Mouse (Mus musculus) left cerebral cortex, adult 2 months (tissue): Measurements from ENCODE around the gene Arfrp1. TPM values are rescaled to one million over a fixed set of nuclear protein-coding genes. Genes with fewer than 3 reads are reported as not detected.

Source experiments
- DNase-seq, 2 experiments: peaks; one replicate each; pipeline ENCODE4 v3.0.0; 2021 to 2022; ENCODE audit warnings: low spot score in 2 of 2, mixed read lengths in 1 of 2; ENCODE audit errors: extremely low spot score in 1 of 2
- H3K27ac ChIP-seq: fragments of 200-600 bp; 2 replicates; pipeline ENCODE4 v1.8.1; 2022
- H3K4me3 ChIP-seq: fragments of 200-600 bp; 2 replicates; pipeline ENCODE4 v1.8.1; 2022
- CTCF ChIP-seq: fragments of 200-600 bp; IDR thresholded peaks from 2 replicates; pipeline ENCODE4 v1.8.1; 2022; ENCODE audit warnings: antibody characterized with exemption, mild to moderate bottlenecking, moderate library complexity
- intact Hi-C: fragments of 180-260 bp; cut with DNase I; formaldehyde crosslinking; loops from one replicate; pipeline ENCODE4 v1.15.1; 2025
- total RNA-seq, 2 experiments: library from RNA; stranded (reverse); gene quantifications; 2 replicates each; pipeline ENCODE4 v1.2.3; 2021

Arfrp1 gene
- total RNA-seq, 2 experiments from 2014 or later, result 45.2 to 51.2 TPM

GRCm38 (mm10) chr2:181370001-181370400 is 4.8 kb upstream of the Arfrp1 start:
- intact Hi-C loops, result no loop called here
- TF ChIP-seq CTCF, result peak; percentile 7; the same call in 1 of the 2 replicates
- no peak for DNase-seq
- Histone ChIP-seq H3K4me3 (no peak overlapping the region), H3K27ac (no peak overlapping the region)

DNA sequence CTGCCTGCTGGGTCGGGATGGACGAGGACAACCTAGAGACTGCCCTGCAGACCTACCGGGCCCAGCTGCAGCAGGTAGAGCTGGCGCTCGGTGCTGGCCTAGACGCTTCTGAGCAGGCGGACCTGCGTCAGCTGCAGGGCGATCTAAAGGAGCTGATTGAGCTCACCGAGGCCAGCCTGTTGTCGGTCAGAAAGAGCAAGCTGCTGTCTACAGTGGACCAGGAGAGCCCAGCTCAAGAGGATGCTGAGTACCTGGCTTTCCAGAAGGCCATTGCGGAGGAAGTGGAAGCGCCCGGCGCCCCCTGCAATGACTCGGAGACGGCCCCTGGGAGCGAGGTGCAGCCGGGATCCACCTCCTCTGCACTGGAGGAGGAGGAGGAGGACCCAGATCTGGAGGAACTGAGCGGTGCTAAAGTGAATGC is 461 bp upstream of the Arfrp1 start:
- TF ChIP-seq CTCF, result no peak
- no peak for DNase-seq
- intact Hi-C loops, result no loop called here
- H3K27ac ChIP-seq, result peak overlapping the region; percentile 87
- H3K4me3 ChIP-seq, result peak overlapping the region; percentile 99

DNA sequence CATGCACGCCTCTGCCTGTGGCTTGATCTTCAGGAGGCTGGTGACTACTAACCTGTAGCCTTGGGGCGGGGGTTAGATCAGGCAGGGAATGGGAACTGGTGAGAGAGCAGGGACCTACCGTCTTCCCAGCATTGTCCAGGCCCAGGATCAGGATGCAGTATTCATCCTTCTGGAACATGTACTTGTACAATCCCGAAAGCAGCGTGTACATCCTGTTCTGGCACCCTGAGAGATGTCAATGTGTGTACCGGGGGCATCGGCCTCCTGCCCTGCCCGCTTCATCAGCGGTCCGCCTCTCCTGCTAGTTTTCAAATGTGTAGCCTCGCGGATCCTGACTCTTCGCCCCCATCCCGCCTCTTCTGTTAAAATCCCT is 731 bp downstream of the Arfrp1 start:
- intact Hi-C loops, result no loop called here
- DNase-seq, result no peak
- Histone ChIP-seq H3K4me3 (peak overlapping the region; percentile 99), H3K27ac (peak overlapping the region; percentile 87; the same call in 1 of the 2 replicates)
- no peak for TF ChIP-seq CTCF

GRCm38 (mm10) chr2:181363946-181364345 is 1.3 kb downstream of the Arfrp1 start:
- no peak for TF ChIP-seq CTCF
- H3K27ac ChIP-seq, result no peak overlapping the region
- peak overlapping the region; percentile 99 for H3K4me3 ChIP-seq
- no peak for DNase-seq
- intact Hi-C loops, result no loop called here

- no peak for TF ChIP-seq CTCF
- Histone ChIP-seq H3K27ac (no peak overlapping the region), H3K4me3 (no peak overlapping the region)
- DNase-seq, result no peak
- intact Hi-C loops, result no loop called here
These were observed 8.4 kb downstream of the Arfrp1 start for GRCm38 (mm10) chr2:181356780-181357179.

DNA sequence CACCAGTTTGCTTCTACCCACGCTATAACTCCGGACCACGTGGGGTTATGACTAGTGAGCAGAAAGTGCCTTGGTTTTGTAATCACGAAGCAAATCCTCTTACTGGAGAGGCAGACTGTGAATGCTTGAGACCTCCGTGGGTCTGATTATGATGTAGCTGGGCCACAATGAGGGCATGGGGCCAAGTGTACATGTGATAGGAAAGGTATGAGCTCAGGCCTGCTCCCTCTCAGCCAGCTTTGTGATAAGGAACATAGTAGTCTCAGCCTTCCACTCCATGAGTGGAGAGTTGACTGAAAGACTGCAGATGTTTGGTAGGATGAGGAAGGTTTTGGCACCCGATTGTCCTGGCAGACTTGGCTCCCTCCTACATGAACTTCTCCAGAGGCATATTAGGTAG is 22.4 kb downstream of the Arfrp1 start:
- Histone ChIP-seq H3K4me3 (no peak overlapping the region), H3K27ac (no peak overlapping the region)
- no peak for DNase-seq
- no peak for TF ChIP-seq CTCF
- intact Hi-C loops, result no loop called here

DNA sequence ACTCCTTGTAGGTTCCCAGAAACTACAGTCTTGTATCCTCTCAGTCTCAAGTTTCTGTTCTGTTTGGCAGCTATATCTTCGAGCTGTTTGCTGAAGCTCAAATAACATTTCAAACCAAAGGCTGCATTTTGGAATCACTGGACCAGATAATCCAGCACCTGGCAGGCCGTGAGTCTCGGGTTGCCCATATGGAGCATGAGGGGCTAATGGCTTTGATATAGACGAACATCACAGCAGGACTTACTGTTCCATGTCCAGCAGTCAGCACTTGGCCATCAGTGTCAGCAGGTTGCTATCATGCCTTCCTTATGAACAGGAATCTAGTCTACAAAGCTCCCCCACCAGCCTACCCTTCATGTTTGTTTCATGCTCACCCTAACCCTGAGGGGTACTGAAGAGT is 24.8 kb downstream of the Arfrp1 start:
- no peak overlapping the region for H3K4me3 ChIP-seq
- TF ChIP-seq CTCF, result no peak
- no peak for DNase-seq
- H3K27ac ChIP-seq, result no peak overlapping the region
- intact Hi-C loops, result no loop called here

DNA sequence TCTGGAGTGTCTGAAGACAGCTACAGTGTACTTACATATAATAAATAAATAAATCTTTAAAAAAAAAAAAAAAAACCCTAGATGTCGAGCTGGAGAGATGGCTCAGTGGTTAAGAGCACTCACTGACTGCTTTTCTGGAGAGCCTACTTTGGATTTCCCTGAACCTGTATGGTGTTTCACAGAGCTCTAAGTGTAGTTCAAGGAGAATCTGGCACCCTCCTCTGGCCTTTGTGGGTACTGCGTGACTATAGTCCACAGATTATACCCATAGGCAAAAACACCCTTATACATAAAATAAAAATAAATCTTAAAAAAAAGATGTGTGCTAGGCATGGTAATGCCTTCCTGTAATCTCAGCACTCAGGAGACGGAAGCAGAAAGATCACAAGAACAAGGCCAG is 31.2 kb downstream of the Arfrp1 start:
- DNase-seq, result peak; percentile 65 to 73
- TF ChIP-seq CTCF, result peak; percentile 76
- intact Hi-C loops, result loop anchor here (1.0 kb wide), 1 partner anchor 148 kb away; no protein-coding TSS in a partner anchor
- no peak overlapping the region for H3K4me3 ChIP-seq
- no peak overlapping the region for H3K27ac ChIP-seq

- no peak overlapping the region for H3K4me3 ChIP-seq
- intact Hi-C loops, result no loop called here
- DNase-seq, result no peak
- no peak overlapping the region for H3K27ac ChIP-seq
- no peak for TF ChIP-seq CTCF
These were observed 32.7 kb downstream of the Arfrp1 start for GRCm38 (mm10) chr2:181332542-181332941.

DNA sequence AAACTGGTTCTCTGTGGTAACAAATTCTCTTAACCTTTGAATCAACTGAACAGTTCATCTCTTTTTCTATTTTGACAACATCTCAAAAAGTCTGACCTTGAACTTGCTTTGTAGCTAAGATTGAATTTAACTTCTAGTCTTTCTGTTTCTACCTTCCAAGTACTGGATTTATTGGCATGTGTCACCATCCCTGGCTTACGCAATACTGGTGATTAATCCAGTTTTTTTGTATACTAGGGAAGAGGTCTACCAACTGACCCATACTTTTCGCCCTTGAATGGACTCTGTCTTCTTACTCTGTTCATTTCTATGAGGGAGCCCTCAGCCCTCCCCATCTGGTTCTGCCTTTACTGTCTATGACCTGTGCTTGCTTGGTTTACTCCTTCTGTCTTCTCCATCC is 39.1 kb downstream of the Arfrp1 start:
- intact Hi-C loops, result no loop called here
- no peak overlapping the region for H3K27ac ChIP-seq
- no peak for TF ChIP-seq CTCF
- DNase-seq, result no peak
- no peak overlapping the region for H3K4me3 ChIP-seq

DNA sequence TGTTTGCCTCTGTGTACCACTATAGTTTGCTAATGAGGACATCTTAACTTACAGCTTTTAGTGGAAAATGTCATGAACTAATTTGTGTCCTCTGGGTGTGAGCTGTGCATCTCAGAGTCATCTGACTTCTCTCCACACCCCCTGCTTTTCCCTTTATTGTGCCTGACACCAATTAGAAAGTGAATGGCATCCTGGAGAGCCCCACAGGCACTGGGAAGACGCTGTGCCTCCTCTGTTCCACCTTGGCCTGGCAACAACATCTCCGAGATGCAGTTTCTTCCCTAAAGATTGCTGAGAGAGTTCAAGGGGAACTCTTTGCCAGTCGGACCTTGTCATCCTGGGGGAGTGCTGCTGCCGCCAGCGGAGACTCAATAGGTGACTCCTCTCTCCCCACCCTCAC is 43.1 kb downstream of the Arfrp1 start:
- intact Hi-C loops, result no loop called here
- Histone ChIP-seq H3K4me3 (no peak overlapping the region), H3K27ac (no peak overlapping the region)
- TF ChIP-seq CTCF, result no peak
- DNase-seq, result no peak

DNA sequence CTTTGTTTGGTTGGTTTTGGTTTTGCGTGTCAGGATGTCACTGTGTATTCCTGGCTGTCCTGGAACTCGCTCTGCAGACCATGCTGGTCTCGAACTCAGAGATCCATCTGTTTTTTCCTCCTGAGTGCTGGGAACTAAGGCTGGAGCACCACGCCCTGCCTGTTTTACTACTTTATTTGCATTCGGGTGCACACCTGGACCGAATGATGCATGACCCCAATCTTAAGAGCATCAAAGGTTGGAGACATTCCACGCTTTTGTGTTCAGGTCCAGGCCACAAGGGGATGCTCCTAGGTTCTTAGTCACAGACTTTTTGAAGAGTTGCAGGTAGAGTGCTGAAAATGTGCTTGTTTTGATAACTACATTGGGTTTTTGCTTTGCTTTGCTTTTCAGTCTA is 45.1 kb downstream of the Arfrp1 start:
- no peak for DNase-seq
- H3K27ac ChIP-seq, result no peak overlapping the region
- intact Hi-C loops, result no loop called here
- peak overlapping the region; percentile 66 for H3K4me3 ChIP-seq
- TF ChIP-seq CTCF, result no peak

DNA sequence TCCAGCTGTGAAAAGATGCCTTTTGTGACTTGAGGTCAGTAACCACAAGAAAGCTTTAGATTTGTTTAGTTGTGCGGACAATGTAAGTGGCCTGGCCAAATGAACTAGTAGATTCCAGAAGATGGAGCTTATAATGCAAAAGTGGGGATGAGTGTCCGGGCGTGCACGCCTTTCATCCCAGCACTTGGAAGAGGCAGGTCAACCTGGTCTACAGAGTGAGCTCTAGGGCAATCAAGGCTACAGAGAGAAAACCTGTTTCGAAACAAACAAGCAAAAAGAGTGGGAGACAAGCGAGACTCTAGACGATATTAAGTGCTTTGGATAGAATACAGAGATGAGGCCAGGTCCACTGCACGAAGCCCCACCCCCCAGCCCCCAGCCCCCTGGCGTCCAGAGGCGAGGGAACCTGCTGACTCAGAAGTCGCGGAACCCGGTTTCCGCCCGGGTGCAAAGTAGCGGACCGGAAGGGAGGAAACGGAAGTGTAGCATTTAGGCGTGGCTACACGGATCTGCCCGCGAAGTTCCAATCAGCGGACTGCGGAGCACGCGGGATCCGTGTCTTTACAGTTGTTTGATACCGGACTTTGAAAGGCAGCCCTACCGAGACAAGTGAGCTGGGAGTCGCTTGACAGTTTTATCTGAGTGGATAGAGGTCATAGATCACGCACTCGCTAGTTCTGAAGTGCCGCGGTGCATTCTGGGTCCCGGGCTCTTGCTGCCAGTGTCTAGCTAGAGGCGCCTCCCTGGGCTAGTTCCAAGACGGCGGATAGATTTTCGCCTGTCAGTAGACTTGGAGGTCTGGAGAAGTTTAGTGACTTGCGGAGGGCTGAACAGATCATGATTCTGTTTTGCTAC is 45.7 kb downstream of the Arfrp1 start, which contains the start of gene Rtel1:
Rtel1 (plus strand) TSS at position 492 of the 855 bp plus-strand sequence.
- peak; percentile 34 for TF ChIP-seq CTCF
- Histone ChIP-seq H3K27ac (peak within 1 kb of the TSS; percentile 77), H3K4me3 (peak within 1 kb of the TSS; percentile 66)
- intact Hi-C loops, result loop anchor here (1.0 kb wide), 1 partner anchor 132 kb away; the partner anchor contains the start of gene Ppdpf
- DNase-seq, result peak; percentile 76 to 80
